Mouse (Mus musculus) thymus, postnatal 10 days (tissue): ENCODE results near the gene Akna.

Experiments
- DNase-seq, 2 experiments: peaks; one replicate each; pipeline ENCODE4 v3.0.0; 2021; ENCODE audit warnings: low spot score in 2 of 2

The Akna gene

DNA sequence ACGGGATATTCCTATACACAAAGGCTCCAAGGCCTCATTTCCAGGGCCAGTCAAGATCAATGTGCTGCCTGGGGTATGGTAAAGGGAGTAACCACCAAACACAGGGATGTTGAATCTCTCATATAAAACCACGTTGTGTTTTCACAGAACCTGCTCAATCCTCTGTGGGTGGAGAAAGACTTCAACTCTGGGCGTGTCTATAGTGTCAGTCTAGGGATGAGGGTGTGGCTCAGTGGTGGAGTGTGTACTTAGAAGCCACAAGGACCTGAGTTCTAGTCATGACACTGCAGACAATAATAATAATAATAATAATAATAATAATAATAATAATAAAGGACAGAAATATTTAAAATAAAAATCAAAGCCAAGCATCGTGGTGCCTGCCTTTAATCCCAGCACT lies 18.9 kb downstream of the Akna start:
- no peak for DNase-seq

DNA sequence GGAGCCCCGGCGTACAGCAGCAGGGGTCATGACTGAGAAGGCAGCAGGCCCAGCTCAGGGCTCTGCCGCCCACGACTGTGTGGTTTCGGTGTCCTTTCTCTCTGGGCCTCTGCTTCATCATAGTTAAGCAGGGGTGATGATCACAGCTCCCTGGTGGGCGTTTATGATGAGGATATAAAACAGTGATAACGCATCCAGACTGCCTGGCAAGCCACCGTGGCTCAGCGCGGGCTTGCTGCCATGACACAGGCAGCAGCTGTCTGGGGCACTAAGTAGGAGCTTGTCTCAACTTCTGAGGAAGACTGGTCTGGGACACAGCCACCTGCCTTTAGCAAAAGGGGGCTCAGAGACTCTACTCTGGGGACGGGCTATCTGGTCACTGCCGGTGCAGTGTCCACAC lies 19.7 kb downstream of the Akna start:
- DNase-seq = no peak

DNA sequence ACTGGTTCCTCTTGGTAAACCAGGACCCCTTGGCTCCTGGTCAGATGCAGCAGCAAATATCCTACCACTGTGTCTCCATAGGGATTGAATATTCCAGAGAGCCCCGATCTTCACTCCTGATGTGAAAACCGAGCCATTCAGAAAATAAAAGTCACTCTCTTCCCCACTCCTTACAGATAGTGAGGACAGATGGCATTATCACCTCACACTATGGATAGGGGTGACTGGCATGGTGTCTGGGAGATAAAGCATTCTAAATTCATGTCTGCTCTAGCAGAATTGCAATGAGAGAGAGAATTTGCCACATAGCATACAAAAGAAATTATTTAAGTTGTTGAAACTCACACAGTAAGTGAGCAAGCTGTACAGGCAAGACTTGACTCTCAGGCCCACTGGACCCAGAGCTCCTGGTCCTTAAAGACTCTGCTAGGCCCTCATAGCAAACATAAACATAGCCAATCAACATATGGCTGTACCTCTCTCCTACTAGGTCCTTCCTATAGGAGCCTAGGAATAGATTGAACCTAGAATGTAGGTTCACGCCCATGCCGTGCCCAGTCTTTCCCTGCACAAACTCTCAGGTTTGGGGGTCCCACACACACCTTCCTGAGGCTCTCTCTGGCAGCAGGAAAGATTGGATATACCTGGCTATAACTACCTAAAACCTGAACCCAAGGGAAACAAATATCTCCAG lies 20.3 kb downstream of the Akna start:
- DNase-seq = no peak

DNA sequence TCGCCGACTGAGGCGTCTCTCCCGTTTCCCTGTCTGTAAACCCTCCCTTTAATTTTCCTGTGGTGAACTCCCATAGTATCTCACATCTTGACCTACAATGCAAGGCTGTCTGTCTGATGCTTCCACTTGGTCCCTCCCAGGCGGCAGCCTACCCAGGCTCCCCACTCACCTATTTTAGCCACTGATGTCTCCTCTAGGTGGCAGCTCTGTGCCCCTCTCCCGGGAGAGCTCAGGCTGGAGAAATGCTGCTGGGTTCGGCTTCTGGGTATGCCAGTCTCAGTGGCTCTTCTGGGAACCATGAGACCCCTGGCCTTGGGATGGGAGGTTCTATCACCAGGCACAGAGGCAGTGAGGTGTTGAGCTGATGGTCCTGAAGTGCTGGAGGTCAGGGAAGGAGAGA lies 25.7 kb downstream of the Akna start:
- no peak for DNase-seq

DNA sequence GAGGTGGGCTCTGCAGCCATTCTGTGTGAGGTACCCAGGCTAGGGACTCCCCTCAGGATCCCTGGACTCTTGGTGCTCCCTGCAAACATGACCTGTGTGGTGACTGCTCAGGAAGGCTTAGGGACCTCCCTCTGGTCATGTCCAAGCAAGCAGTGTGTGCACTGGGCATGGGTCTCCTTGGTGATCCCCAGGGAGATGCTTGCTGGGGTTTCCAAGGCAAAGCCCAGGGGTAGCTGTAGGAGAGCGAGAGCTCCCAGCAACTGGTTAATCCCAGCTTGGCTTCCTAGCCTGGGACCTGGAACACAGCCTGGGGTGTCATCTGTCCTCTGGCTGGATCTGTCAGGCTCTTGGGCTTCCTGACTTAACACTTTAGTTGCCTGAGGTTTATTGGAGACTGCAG lies 27.8 kb downstream of the Akna start:
- no peak for DNase-seq

DNA sequence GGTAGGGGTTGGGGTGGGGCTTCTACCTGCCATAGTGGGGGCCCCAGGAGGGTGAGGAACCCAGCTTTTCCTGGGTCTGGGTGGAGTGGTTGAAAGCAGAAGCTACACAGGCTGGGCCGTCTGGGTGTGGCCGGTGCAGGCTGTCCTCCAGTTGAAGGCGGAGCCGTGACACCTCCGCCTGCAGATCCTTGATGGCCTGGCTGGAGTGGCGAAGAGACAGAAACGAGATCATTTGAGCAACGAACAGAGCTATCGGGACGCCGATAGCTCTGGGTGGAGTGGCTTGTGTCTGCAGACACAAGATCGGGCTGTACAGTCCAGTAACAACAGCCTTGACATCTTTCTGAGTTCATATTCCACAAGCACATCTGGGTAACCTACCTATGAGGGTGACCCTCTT lies 28.8 kb downstream of the Akna start:
- no peak for DNase-seq

DNA sequence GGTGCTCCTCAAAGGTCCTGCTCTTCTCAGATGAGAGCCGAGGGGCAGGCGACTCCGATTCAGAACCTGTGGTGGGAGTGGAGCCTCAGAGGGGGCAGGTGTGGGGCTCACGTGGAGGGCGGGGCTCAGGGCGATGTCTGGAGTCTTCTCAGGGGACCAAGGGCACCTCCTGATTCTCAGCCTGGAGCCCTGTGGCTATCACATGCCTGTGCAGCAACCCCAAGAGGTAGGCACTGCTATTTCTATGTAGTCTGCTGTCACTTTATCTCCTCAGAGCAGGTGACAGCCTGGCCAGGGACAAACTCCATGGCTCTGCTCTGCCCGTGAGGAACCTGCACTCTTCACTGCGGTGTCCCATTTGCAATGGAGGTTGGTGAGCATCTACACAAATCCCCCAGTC lies 29.8 kb downstream of the Akna start:
- DNase-seq = no peak

DNA sequence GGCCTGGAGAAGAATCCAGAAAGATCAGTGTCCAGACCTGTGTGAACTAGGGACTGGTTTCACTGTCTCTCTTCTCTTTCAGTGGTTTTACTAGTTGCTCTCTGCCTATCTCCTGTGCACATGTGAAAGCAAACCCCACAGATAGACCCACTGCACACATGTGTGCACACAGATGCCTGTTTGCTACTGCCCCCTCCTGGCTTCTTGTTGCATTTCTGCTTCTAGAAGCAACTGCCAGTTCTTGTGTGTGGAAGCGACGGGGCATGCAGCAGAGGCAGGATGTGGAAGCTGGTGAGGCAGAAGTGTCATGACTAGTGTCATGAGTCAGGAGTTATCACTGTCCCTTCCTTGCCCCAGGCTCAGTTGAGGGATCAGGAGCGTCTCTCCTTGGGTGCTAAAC lies 31.3 kb downstream of the Akna start:
- peak; percentile 49 to 72 for DNase-seq

DNA sequence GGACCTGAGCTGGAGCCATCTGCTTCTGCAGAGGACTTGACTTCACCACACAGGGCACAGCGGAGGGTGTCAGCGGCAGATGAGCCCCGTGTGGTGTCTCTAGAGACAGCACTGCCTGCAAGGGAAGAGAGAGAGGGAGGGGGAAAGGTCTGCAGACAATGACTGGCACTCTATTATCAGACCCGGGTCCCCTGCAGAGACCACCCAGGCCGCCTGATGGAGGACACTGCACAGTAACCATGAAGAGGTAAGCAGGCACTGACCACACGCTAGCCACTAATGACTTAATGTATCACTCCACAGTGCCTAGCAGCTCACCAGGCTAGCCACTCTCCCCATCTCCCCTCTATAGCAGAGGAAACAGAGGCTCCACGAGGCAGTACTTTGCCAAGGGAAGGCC lies 32.3 kb downstream of the Akna start:
- no peak for DNase-seq

DNA sequence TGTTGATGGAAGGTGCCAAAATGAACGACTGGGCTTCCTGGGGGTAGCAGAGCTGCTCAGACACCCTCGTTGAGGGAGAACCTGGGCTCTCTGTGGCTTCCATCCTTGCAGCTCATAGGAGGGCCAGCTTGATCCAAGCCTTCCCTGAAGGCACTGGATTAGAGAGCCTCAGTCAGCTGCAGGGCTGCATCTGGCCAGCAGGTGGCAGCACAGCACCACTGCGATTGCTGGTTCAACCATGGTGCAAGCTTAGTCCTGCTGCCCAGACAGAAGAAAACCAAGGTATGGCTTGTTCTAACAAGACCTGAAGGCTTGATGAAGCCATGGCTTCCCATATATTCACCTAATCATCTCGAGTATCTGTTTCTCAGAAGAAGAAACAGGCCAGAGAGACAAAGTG lies 34.6 kb downstream of the Akna start:
- peak; percentile 70 to 87 for DNase-seq

DNA sequence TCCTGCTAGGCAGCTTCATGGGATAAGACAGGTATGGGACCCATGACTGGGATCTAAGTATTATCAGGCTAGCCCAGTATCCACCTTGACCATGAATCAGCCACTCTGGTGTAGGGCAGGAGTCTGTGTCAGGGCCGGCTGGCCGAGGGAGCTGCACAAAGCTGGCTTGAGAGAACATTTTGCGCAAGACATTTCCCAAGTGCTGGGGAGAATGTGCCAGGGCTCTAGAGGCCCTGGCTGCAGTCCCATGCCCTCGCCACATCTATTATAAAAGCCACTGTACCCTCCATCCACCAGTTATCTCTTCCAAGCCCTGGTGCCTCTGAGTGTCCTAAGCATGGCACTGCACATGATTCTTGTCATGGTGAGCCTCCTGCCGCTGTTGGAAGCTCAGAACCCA lies 41.0 kb downstream of the Akna start, which contains the start of gene Orm2:
Gene Orm2 (plus strand): TSS at position 300 of the 400 bp plus-strand sequence.
- no peak for DNase-seq

DNA sequence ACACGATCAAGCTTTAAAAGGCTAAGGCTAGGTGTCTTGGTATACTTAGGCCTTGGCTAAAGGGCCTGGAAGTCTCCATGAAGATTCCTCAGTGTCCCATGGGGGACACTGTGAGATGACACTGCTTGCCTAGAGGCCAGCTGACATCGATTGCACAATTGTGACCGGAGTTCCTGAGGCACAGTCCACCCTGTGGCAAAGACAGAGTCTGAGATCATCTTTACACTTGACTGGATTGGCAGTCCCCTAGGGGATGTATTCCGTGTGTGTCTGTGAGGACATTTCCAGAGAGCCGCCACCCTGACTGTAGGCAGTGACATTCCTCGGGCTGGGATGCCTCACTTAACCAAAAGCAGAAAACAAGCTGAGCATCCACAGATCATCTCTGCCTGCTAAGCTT lies 43.3 kb downstream of the Akna start:
- no peak for DNase-seq

DNA sequence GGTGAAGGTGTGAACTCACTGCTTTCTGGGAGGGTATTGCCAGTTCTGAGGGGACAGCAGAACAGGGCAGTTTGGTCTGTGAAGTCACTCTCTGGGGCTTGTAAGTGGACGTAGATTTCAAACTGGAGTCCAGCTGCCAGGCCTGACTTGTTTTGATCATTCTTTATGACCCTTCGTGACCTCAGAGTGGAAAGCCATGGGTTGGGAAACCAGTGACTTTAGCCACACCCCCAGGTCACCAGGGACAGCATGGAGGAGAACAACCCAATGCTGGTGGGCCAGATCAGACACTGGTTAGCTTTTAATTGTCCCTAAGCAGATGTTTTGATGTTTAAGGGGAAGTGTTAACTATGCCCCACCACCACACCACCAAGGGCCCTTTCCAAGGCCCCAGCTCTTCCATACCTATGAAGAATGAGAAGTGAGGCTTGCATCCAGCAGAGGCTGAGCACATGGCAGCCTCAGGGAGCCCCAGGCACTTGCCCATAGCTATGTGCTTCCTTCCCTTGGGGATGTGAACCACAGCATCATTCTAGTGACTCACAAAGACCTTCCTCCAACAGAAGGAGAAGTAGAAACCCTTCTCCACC lies 46.1 kb downstream of the Akna start:
- DNase-seq = no peak

DNA sequence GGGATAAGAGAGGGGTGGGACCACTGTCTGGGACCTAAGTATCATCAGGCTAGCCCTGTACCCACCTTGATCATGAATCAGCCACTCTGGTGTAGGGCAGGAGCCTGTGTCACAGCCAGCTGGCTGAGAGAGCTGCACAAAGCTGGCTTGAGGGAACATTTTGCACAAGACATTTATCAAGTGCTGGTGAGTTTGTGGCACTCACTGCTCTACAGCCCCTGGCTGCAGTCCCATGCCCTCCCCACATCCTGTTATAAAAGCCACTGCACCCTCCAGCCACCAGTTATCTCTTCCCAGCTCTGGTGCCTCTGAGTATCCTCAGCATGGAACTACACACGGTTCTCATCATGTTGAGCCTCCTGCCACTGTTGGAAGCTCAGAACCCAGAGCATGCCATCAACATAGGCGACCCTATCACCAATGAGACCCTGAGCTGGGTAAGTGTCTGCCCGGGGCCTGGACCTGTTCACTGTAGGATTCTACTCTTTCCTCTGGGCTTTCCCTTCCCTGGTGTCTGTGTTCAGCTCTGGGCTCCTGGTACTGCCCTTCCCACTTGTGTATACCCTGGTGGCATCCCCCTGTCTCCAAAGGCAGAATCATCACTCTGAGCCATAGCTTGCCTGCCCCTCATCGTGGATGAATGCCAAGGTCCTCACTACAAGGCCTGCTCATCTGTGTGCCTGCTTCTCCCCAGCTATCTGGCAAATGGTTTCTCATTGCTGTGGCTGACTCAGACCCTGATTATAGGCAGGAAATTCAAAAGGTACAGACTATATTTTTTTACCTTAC lies 47.1 kb downstream of the Akna start, which contains the start of gene Orm3:
Gene Orm3 (plus strand): TSS at position 286 of the 789 bp plus-strand sequence.
- no peak for DNase-seq

DNA sequence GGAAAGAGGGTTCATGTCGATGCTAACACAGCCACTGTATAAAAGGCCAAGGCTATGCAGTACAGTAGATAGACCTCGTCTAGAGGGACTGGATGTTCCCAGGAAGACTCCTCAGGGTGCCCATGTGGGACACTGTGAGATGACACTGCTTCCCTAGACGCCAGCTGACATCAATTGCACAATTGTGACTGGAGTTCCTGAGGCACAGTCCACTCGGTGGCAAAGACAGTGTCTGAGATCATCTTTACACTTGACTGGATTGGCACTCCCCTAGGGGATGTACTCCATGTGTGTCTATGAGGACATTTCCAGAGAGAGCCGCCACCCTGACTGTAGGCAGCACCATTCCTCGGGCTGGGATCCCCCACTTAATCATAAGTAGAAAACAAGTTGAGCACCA lies 54.6 kb downstream of the Akna start:
- DNase-seq = no peak

DNA sequence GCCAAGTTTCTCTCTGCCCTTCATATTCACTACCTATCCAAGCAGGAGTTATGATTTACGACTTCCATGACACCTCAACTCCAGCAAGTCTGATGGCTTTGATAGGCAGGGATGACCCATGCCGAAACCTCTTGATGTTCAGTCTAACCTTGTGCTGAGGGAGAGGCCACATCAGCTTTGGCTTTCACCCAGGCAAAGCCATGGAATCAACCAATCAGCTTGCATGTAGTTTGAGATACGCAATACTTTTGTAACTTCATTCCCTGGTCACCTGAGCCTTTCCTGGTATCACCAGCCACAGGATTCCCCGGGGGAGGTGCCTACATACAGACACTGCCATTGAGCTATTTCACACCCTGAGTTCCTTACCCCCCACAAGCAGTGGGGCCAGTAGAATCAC lies 56.5 kb downstream of the Akna start:
- no peak for DNase-seq

DNA sequence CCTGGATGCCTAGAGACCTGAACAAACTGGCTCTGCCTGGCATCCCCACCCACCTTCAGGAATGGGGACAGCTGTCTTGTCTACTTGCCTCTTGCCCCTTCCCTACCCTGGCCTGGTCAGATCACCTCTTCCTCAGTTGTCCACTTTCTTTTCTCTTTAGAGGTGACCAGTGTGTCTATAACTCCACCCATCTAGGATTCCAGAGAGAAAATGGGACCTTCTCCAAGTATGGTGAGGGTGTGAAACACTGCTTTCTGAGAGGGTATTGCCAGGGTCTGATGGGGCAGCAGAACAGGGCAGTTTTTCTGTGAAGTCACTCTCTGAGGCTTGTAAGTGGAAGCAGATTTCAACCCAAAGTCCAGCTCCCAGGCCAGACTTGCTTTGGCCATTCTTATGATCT lies 57.9 kb downstream of the Akna start:
- no peak for DNase-seq

DNA sequence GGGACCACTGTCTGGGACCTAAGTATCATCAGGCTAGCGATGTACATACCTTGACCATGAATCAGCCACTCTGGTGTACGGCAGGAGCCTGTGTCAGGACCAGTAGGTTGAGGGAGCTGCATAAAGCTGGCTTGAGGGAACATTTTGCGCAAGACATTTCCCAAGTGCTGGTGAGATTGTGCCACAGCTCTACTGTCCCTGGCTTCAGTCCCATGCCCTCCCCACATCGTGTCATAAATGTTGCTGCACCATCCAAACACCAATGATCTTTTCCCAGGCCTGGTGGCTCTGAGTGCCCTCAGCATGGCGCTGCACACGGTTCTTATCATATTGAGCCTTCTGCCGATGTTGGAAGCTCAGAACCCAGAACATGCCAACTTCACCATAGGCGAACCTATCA lies 58.9 kb downstream of the Akna start, which contains the start of gene Orm1:
Gene Orm1 (plus strand): TSS at position 266 of the 400 bp plus-strand sequence.
- no peak for DNase-seq

DNA sequence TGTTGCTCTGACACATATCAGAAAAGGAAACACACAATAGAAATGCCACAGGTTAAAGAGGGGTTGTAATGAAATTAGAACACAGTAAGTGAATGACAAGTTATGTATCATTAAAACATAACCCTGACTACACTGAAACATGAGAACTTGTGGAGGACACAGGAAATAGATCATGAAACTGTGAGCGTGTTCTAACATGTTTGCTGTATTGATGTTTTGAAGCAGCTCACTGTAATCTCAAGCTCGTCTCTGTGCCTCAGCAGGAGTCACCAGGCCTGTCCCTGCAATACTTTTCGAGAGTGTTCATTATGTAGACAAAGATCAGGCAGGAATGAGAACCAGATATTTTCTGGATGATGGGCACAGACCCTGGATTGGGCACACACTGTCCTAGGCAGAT lies 59.5 kb downstream of the Akna start:
- no peak for DNase-seq

DNA sequence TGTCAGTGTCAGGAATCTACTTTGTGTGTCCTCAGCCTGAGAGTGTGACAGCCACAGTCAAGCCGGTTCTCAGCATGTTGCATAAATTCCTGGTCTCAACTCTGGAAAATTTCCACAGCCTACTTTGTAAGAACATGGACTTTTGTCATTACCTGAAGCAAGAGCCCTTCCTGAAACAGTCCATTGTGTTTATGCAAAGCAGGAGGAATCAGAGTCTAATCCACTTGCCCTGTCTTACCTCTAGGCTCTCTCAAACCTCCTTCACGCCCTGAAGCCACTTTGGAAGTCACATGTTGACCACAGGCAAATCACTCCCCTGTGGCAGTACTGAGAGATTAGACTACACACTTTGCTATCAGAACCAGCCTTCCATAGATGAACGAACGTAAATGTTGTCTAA lies 60.7 kb downstream of the Akna start:
- DNase-seq = no peak

DNA sequence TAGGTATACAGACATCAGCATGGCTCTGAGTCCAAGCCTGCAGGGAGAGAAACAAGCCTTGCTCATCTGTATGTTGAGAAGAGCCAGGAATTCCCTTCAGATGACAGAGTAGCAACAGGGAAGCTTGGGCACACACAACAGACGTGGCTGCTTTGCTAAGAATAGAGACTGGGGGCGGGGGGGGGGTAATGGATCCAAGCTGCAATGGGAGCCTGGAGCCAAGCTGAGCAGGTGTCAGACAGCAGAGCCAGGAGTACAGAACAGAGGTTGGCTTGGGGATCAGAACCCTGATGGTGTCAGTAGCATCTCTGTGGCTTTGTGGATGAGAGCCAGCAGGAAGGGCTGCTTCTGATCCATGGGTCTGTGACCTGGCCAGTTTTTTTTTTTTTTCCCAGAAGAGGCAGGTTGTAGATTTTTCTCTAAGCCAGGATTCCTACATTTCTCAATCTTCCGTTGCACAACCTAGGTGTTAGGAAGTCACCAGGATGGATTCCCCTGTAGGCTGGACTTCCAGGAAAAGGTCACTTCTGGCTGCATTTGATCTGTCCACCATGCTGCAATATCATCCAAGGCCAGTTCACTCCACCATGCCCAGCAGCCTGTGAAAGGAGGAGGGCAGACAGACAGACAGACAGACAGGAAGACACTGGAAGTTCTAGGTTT lies 64.6 kb downstream of the Akna start:
- DNase-seq = no peak

DNA sequence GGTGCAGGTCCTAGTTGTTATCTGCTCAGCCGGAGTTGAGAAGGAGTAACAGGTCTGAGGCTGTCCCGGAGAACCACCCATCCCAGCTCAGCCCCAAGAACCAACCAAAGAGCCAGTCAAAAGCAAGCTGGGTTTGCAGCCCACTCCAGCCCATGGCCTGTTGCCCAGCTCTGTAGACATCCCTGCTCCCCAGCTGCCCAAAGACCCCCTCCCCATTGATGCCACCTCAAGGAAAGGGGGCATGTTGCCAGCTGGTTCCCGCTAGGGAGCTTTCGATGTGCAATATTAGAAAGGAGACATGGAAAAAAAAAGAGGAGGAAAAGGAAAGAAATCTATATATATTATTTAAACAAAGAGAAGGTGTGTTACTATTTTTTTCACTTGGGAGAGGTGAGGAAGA lies 69.8 kb downstream of the Akna start:
- DNase-seq = no peak
